In genomic region chr14:25501481-25501880, GRCm38 (mm10) we compare ENCODE assay signal across 15 mouse cellular contexts. TPM values are rescaled to one million over a fixed set of nuclear protein-coding genes. Genes with fewer than 3 reads are reported as not detected.
DNase-seq lines count a peak whose midpoint lies in the region; ATAC-seq and TF ChIP-seq lines count a peak whose summit lies in the region.
"Had no signal": no experiment of that assay in that cellular context is flagged by ENCODE, and none has a peak within 500 bp of the region (broad histone marks: within the 10 kb centered on the region; RNA-seq: fewer than 3 reads in every experiment).

No protein-coding gene starts in this region.

- 74% methylated on average over 5 of the region's 5 CpGs for WGBS in heart, embryonic 16.5 days
- 93% methylated on average over 5 of the region's 5 CpGs for WGBS in midbrain, embryonic 12.5 days
- WGBS in midbrain, embryonic 10.5 days: 95% methylated on average over 5 of the region's 5 CpGs

- no peak for DNase-seq in gastrocnemius, adult 2 months
- DNase-seq in gastrocnemius, postnatal 36 days: no peak
- no peak for DNase-seq in heart, postnatal 4 days
- DNase-seq in midbrain, embryonic 10.5 days (ENCODE audit: low spot score): no peak
- peak; percentile 53 for DNase-seq in thymus, postnatal 25 days
- no peak for DNase-seq in adrenal gland, adult 18-20 months (ENCODE audit: low spot score in 2 of 2)
- DNase-seq: cerebellum, adult 18-20 months; cerebellum, postnatal 36 days; lung, adult 2 months had no signal

- peaks cover 80% of the 10 kb centered on the region for H3K4me1 ChIP-seq in heart, embryonic 16.5 days (ENCODE audit: control insufficient read depth, insufficient read depth, low read length)
- peaks cover 52% of the 10 kb centered on the region for H3K4me1 ChIP-seq in midbrain, embryonic 12.5 days
- peaks cover 63% of the 10 kb centered on the region for H3K4me1 ChIP-seq in midbrain, embryonic 10.5 days

- H3K4me3 ChIP-seq in gastrocnemius, adult 2 months: no peak overlapping the region
- no peak overlapping the region for H3K4me3 ChIP-seq in heart, embryonic 16.5 days (ENCODE audit: low read length)
- no peak overlapping the region for H3K4me3 ChIP-seq in midbrain, embryonic 12.5 days
- no peak overlapping the region for H3K4me3 ChIP-seq in midbrain, embryonic 10.5 days
- H3K4me3 ChIP-seq: embryonic facial prominence, embryonic 15.5 days; liver, embryonic 12.5 days; neural tube, embryonic 15.5 days had no signal

- peaks cover 16% of the 10 kb centered on the region for H3K36me3 ChIP-seq in heart, embryonic 16.5 days (ENCODE audit: control insufficient read depth, insufficient read depth)
- H3K36me3 ChIP-seq in midbrain, embryonic 12.5 days: peaks cover 52% of the 10 kb centered on the region
- H3K36me3 ChIP-seq in midbrain, embryonic 10.5 days: peaks cover 53% of the 10 kb centered on the region

- no peak overlapping the region; the same call in 1 of the 2 replicates for H3K9ac ChIP-seq in heart, embryonic 16.5 days (ENCODE audit: low read length)
- no peak overlapping the region for H3K9ac ChIP-seq in midbrain, embryonic 12.5 days (replicated peaks)
- H3K9ac ChIP-seq: embryonic facial prominence, embryonic 15.5 days; liver, embryonic 12.5 days; neural tube, embryonic 15.5 days had no signal

- intact Hi-C loops in gastrocnemius, adult 2 months (cut with DNase I): no loop called here
- intact Hi-C loops in gastrocnemius, postnatal 36 days (cut with DNase I): no loop called here

- H3K27ac ChIP-seq in gastrocnemius, adult 2 months: peak overlapping the region; percentile 32
- H3K27ac ChIP-seq in heart, embryonic 16.5 days (ENCODE audit: low read length): peak overlapping the region; percentile 36
- H3K27ac ChIP-seq in midbrain, embryonic 12.5 days (replicated peaks): 0 out of 2 replicates have a peak overlapping the region, but pooled peaks have one; percentile 35
- no peak overlapping the region for H3K27ac ChIP-seq in midbrain, embryonic 10.5 days (replicated peaks)
- H3K27ac ChIP-seq: embryonic facial prominence, embryonic 15.5 days; hindbrain, postnatal 0 days; liver, embryonic 12.5 days; neural tube, embryonic 15.5 days had no signal

- no peak for ATAC-seq in heart, embryonic 16.5 days (replicated peaks; ENCODE audit: extremely low read depth, insufficient read depth, low FRiP score)
- no peak for ATAC-seq in midbrain, embryonic 12.5 days (ENCODE audit: low FRiP score, low read depth)
- ATAC-seq: hindbrain, postnatal 0 days had no signal

- H3K9me3 ChIP-seq in heart, embryonic 16.5 days (replicated peaks; ENCODE audit: control insufficient read depth, low read length): no peaks in the 10 kb centered on the region
- no peaks in the 10 kb centered on the region for H3K9me3 ChIP-seq in midbrain, embryonic 12.5 days
- no peaks in the 10 kb centered on the region for H3K9me3 ChIP-seq in midbrain, embryonic 10.5 days (replicated peaks)
- H3K9me3 ChIP-seq: embryonic facial prominence, embryonic 15.5 days; liver, embryonic 12.5 days; neural tube, embryonic 15.5 days had no signal

- H3K27me3 ChIP-seq in heart, embryonic 16.5 days (ENCODE audit: control insufficient read depth, insufficient read depth, low read length): no peaks in the 10 kb centered on the region
- no peaks in the 10 kb centered on the region for H3K27me3 ChIP-seq in midbrain, embryonic 12.5 days
- H3K27me3 ChIP-seq in midbrain, embryonic 10.5 days (ENCODE audit: low read depth, poor library complexity, severe bottlenecking): no peaks in the 10 kb centered on the region
- H3K27me3 ChIP-seq: embryonic facial prominence, embryonic 15.5 days; liver, embryonic 12.5 days; neural tube, embryonic 15.5 days had no signal

- TF ChIP-seq CTCF in gastrocnemius, adult 2 months (IDR thresholded peaks at IDR 0.05): no peak

- no peak overlapping the region for H3K4me2 ChIP-seq in heart, embryonic 16.5 days (ENCODE audit: low read depth, low read length)
- no peak overlapping the region for H3K4me2 ChIP-seq in midbrain, embryonic 12.5 days (replicated peaks)
- H3K4me2 ChIP-seq: embryonic facial prominence, embryonic 15.5 days; liver, embryonic 12.5 days; neural tube, embryonic 15.5 days had no signal

RNA-seq across cellular contexts. Expression of gene Zmiz1, which starts 42.5 kb away (rescaled TPM):
- total RNA-seq in gastrocnemius, adult 2 months (2021): 10 to 100 TPM; 27.4 to 34.5 TPM
- total RNA-seq in gastrocnemius, postnatal 36 days (2021): 10 to 100 TPM; 24.3 to 27.2 TPM
- polyA plus RNA-seq in heart, embryonic 16.5 days (2015; fragmentation: Nextera tagmentation; extraction: Ambion mirVana): 20.6 and 22.6 TPM in 2 replicates
- total RNA-seq in heart, postnatal 4 days (2021): 10 to 100 TPM; 67.0 to 78.5 TPM
- polyA plus RNA-seq in midbrain, embryonic 12.5 days (2016; fragmentation: Nextera tagmentation; extraction: Ambion mirVana): 79.4 and 82.5 TPM in 2 replicates
- 42.2 and 55.8 TPM in 2 replicates for polyA plus RNA-seq in midbrain, embryonic 10.5 days (2016; fragmentation: Nextera tagmentation; extraction: Ambion mirVana)
- 100 to 1,000 TPM in 1 of 2 experiments, 10 to 100 TPM in 1; 89.1 to 116 TPM for total RNA-seq in adrenal gland, adult 18-20 months (2021)
